Comparison of ENCODE assay signal across 9 mouse cellular contexts in the genomic region with DNA sequence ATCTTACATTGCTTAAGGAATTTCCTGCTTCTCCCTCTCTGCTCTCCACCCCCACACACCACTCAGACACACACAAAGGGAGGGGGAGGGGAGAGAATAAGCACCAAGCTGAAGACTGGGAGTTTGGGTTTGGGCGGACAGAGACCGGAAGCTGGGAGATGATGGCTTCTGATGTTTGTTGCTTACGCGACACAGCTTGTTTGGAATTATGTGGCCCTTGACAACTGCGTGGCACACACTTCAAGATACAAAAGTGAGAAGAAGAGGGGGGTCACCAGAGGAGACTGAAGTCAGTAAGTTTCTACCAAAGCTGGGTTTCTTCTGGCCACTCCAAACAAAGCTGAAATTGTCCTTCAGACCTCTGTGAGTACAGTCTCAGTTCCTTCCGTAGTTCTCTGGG. TPM values are rescaled to one million over a fixed set of nuclear protein-coding genes. Genes with fewer than 3 reads are reported as not detected.
DNase-seq lines count a peak whose midpoint lies in the region; ATAC-seq and TF ChIP-seq lines count a peak whose summit lies in the region.
"Had no signal": no experiment of that assay in that cellular context is flagged by ENCODE, and none has a peak within 500 bp of the region (broad histone marks: within the 10 kb centered on the region; RNA-seq: fewer than 3 reads in every experiment).

Gene Il1rl2 (plus strand): TSS at position 154 of the 400 bp plus-strand sequence.

- no peaks in the 10 kb centered on the region for H3K9me3 ChIP-seq in embryonic facial prominence, embryonic 10.5 days
- no peaks in the 10 kb centered on the region for H3K9me3 ChIP-seq in heart, embryonic 15.5 days (replicated peaks)

- TF ChIP-seq POLR2A in cerebellum, adult 2 months (IDR thresholded peaks at IDR 0.05; ENCODE audit: borderline replicate concordance, insufficient read depth, low read length), result no peak

- no peak; the same call in 1 of the 2 replicates for ATAC-seq in heart, embryonic 15.5 days (replicated peaks; ENCODE audit: insufficient number of reproducible peaks, insufficient read depth, low FRiP score, low read depth)
- peak; percentile 44; the same call in 1 of the 2 replicates for ATAC-seq in megakaryocyte, adult 5-6 weeks (ENCODE audit: poor library complexity, severe bottlenecking)

- no peak for DNase-seq in cerebellum, adult 2 months
- DNase-seq in cerebellum, adult 11 months, result no peak
- peak; percentile 47 for DNase-seq in embryonic facial prominence, embryonic 10.5 days (ENCODE audit: low spot score)
- DNase-seq in kidney, postnatal 25 days, result peak; percentile 19 to 45
- peak; percentile 48 for DNase-seq in thymus, postnatal 0 days (ENCODE audit: low spot score)
- DNase-seq in urinary bladder, adult 2 months (ENCODE audit: low spot score), result no peak

- H3K4me3 ChIP-seq in cerebellum, adult 2 months (replicated peaks; ENCODE audit: insufficient read depth, low read depth, low read length), result peak within 1 kb of the TSS; percentile 23
- H3K4me3 ChIP-seq in embryonic facial prominence, embryonic 10.5 days, result peak within 1 kb of the TSS; percentile 52
- peak within 1 kb of the TSS; percentile 49 for H3K4me3 ChIP-seq in heart, embryonic 15.5 days

- TF ChIP-seq CTCF in cerebellum, adult 2 months (IDR thresholded peaks at IDR 0.05; ENCODE audit: borderline replicate concordance, insufficient read depth, low read depth, low read length), result no peak

- no peaks in the 10 kb centered on the region; the same call in 1 of the 2 replicates for H3K4me1 ChIP-seq in cerebellum, adult 2 months (ENCODE audit: control insufficient read depth, insufficient read depth, low read length)
- H3K4me1 ChIP-seq in embryonic facial prominence, embryonic 10.5 days, result peaks cover 29% of the 10 kb centered on the region
- peaks cover 13% of the 10 kb centered on the region for H3K4me1 ChIP-seq in heart, embryonic 15.5 days (replicated peaks)

- H3K9ac ChIP-seq in heart, embryonic 15.5 days, result peak within 1 kb of the TSS; percentile 53; the same call in 1 of the 2 replicates

- no peak within 1 kb of the TSS for H3K27ac ChIP-seq in cerebellum, adult 2 months (ENCODE audit: insufficient read depth, low read length)
- H3K27ac ChIP-seq in embryonic facial prominence, embryonic 10.5 days (replicated peaks), result peak within 1 kb of the TSS; percentile 53
- H3K27ac ChIP-seq in heart, embryonic 15.5 days, result peak within 1 kb of the TSS; percentile 15

- H3K27me3 ChIP-seq in cerebellum, adult 2 months (ENCODE audit: control insufficient read depth, insufficient read depth, low read length), result peaks cover 1% of the 10 kb centered on the region; the same call in 1 of the 2 replicates
- H3K27me3 ChIP-seq in embryonic facial prominence, embryonic 10.5 days (replicated peaks; ENCODE audit: low read depth, poor library complexity, severe bottlenecking), result peaks cover 49% of the 10 kb centered on the region
- peaks cover 16% of the 10 kb centered on the region for H3K27me3 ChIP-seq in heart, embryonic 15.5 days

- 50% methylated on average over 6 of the region's 6 CpGs for WGBS in cerebellum, adult 2 months
- WGBS in embryonic facial prominence, embryonic 10.5 days, result 23% methylated on average over 6 of the region's 6 CpGs
- 36% methylated on average over 6 of the region's 6 CpGs for WGBS in heart, embryonic 15.5 days

- H3K36me3 ChIP-seq in embryonic facial prominence, embryonic 10.5 days (replicated peaks), result no peaks in the 10 kb centered on the region
- H3K36me3 ChIP-seq in heart, embryonic 15.5 days, result no peaks in the 10 kb centered on the region

- H3K4me2 ChIP-seq in heart, embryonic 15.5 days, result peak within 1 kb of the TSS; percentile 81

RNA-seq across cellular contexts. Expression of gene Il1rl2, which starts in this region (rescaled TPM):
- polyA plus RNA-seq in cerebellum, adult 2 months (2012; rRNA removed), result 0.29 and 0.39 TPM in 2 replicates
- 1.8 and 2.1 TPM in 2 replicates for polyA plus RNA-seq in embryonic facial prominence, embryonic 10.5 days (2016; fragmentation: Nextera tagmentation; extraction: Ambion mirVana)
- polyA plus RNA-seq in heart, embryonic 15.5 days (2015; fragmentation: Nextera tagmentation; extraction: Ambion mirVana), result 4.4 and 6.4 TPM in 2 replicates
- 4.0 and 6.2 TPM in 2 replicates for total RNA-seq in megakaryocyte, adult 5-6 weeks (2015)
- 4.2 and 5.3 TPM in 2 replicates for total RNA-seq in megakaryocyte, adult 5-6 weeks (2017)
- polyA plus RNA-seq in thymus, postnatal 0 days (2015; fragmentation: Nextera tagmentation; extraction: Ambion mirVana), result 5.9 and 7.3 TPM in 2 replicates
- polyA plus RNA-seq in urinary bladder, adult 2 months (2012; rRNA removed), result 7.2 and 8.8 TPM in 2 replicates
- polyA plus RNA-seq: C2C12 had no signal

Comparison
In these comparisons a context has a peak if more than half of its experiments do, and no peak if none do; other contexts are left out.
1. DNase-seq: peak in embryonic facial prominence, embryonic 10.5 days (single experiment), kidney, postnatal 25 days (2 of 2) and thymus, postnatal 0 days (single experiment); none in cerebellum, adult 2 months (0 of 2), cerebellum, adult 11 months (single experiment) and urinary bladder, adult 2 months (single experiment).
2. Peak in every context shown above with its lines, with median percentiles within 50 percentile points of each other: H3K4me3 ChIP-seq.